Mouse (Mus musculus): ENCODE measurements around the gene Gm8369. TPM values are rescaled to one million over a fixed set of nuclear protein-coding genes. Genes with fewer than 3 reads are reported as not detected.

Gm8369 gene
- total RNA-seq (2012; rRNA removed): not detected in 2 replicates
- polyA plus RNA-seq (2012; ENCODE audit: insufficient read depth in 1 of 2, insufficient read length in 2 of 2, low read depth in 1 of 2, low replicate concordance in 2 of 2, missing spikeins in 1 of 2): not detected

GRCm38 (mm10) chr19:11485746-11486145 lies at the start of gene Gm8369:
Gm8369 (plus strand) TSS chr19:11485938.
- Histone ChIP-seq H3K9me3 (replicated peaks; ENCODE audit: insufficient read depth, low read length) (no peaks in the 10 kb centered on the region), H3K27ac (ENCODE audit: control insufficient read depth, low read depth, low read length) (no peak within 1 kb of the TSS), H3K79me2 (ENCODE audit: control insufficient read depth, insufficient read depth, low read length, poor library complexity) (no peaks in the 10 kb centered on the region), H3K4me3 (ENCODE audit: control insufficient read depth in 1 of 2, insufficient read depth in 1 of 2, low read depth in 2 of 2, low read length in 2 of 2) (peak within 1 kb of the TSS in 1 of 2 experiments; percentile 15; a peak in 1 of 4 replicates), H3K4me1 (ENCODE audit: control insufficient read depth in 1 of 2, insufficient read depth in 2 of 2, low read length in 2 of 2) (no peaks in the 10 kb centered on the region; a peak in 1 of 4 replicates), H3K36me3 (ENCODE audit: control insufficient read depth in 1 of 2, insufficient read depth in 2 of 2, low read length in 2 of 2) (0 out of 4 replicates have a peak, but pooled peaks cover 0 to 2% of the 10 kb centered on the region in 2 experiments), H3K9ac (ENCODE audit: control insufficient read depth, low read depth, low read length, poor library complexity, severe bottlenecking) (no peak within 1 kb of the TSS), H3K27me3 (ENCODE audit: control insufficient read depth in 1 of 2, insufficient read depth in 2 of 2, low read length in 2 of 2) (no peaks in the 10 kb centered on the region; a peak in 2 of 4 replicates)
- no peak for DNase-seq (ENCODE audit: low read depth, low spot score)
- TF ChIP-seq KAT2A (conservative IDR thresholded peaks at IDR 0.05; ENCODE audit: low read depth, low read length) (no peak), USF1 (IDR thresholded peaks at IDR 0.05; ENCODE audit: low read depth, low read length) (no peak), CTCF (IDR thresholded peaks at IDR 0.05 in 2 of 3, conservative IDR thresholded peaks at IDR 0.05 in 1 of 3; ENCODE audit: control insufficient read depth in 1 of 3, insufficient read depth in 1 of 3, low read depth in 2 of 3, low read length in 3 of 3, poor library complexity in 1 of 3, severe bottlenecking in 1 of 3) (no peak), HCFC1 (IDR thresholded peaks at IDR 0.05; ENCODE audit: low read depth, low read length) (no peak), ZC3H11A (IDR thresholded peaks at IDR 0.05; ENCODE audit: low read depth, low read length) (no peak), CHD2 (IDR thresholded peaks at IDR 0.05; ENCODE audit: low read length) (no peak), RCOR1 (IDR thresholded peaks at IDR 0.05; ENCODE audit: low read depth, low read length) (no peak), POLR2A (IDR thresholded peaks at IDR 0.05; ENCODE audit: control insufficient read depth in 1 of 2, insufficient read depth in 1 of 2, low read depth in 1 of 2, low read length in 2 of 2, poor library complexity in 1 of 2) (no peak), GABPA (IDR thresholded peaks at IDR 0.05; ENCODE audit: low read depth, low read length) (no peak), TAL1 (IDR thresholded peaks at IDR 0.05; ENCODE audit: low read length) (no peak), TCF12 (IDR thresholded peaks at IDR 0.05; ENCODE audit: low read depth, low read length) (no peak), ZNF384 (IDR thresholded peaks at IDR 0.05; ENCODE audit: low read depth, low read length) (no peak), MAZ (IDR thresholded peaks at IDR 0.05; ENCODE audit: low read depth, low read length) (no peak), POLR2AphosphoS2 (IDR thresholded peaks at IDR 0.05; ENCODE audit: low read length) (no peak), RAD21 (IDR thresholded peaks at IDR 0.05; ENCODE audit: low read depth, low read length) (no peak), MYC (IDR thresholded peaks at IDR 0.05; ENCODE audit: low read depth, low read length) (no peak), CHD1 (IDR thresholded peaks at IDR 0.05; ENCODE audit: low read depth, low read length) (no peak), EP300 (IDR thresholded peaks at IDR 0.05; ENCODE audit: low read depth in 1 of 2, low read length in 2 of 2) (no peak), TBP (IDR thresholded peaks at IDR 0.05; ENCODE audit: low read depth, low read length) (no peak), MEF2A (IDR thresholded peaks at IDR 0.05; ENCODE audit: extremely low read depth, insufficient replicate concordance, low read depth, low read length, poor library complexity, severe bottlenecking) (no peak)

GRCm38 (mm10) chr19:11443338-11443737 lies 42.4 kb upstream of the Gm8369 start, which contains the start of gene Ms4a4b:
Ms4a4b (plus strand) TSS chr19:11443553.
- Histone ChIP-seq H3K4me3 (ENCODE audit: control insufficient read depth in 1 of 2, insufficient read depth in 1 of 2, low read depth in 2 of 2, low read length in 2 of 2) (no peak within 1 kb of the TSS), H3K9me3 (replicated peaks; ENCODE audit: insufficient read depth, low read length) (no peaks in the 10 kb centered on the region), H3K79me2 (ENCODE audit: control insufficient read depth, insufficient read depth, low read length, poor library complexity) (no peaks in the 10 kb centered on the region), H3K27me3 (ENCODE audit: control insufficient read depth in 1 of 2, insufficient read depth in 2 of 2, low read length in 2 of 2) (no peaks in the 10 kb centered on the region), H3K4me1 (ENCODE audit: control insufficient read depth in 1 of 2, insufficient read depth in 2 of 2, low read length in 2 of 2) (no peaks in the 10 kb centered on the region), H3K27ac (ENCODE audit: control insufficient read depth, low read depth, low read length) (no peak within 1 kb of the TSS), H3K9ac (ENCODE audit: control insufficient read depth, low read depth, low read length, poor library complexity, severe bottlenecking) (no peak within 1 kb of the TSS), H3K36me3 (ENCODE audit: control insufficient read depth in 1 of 2, insufficient read depth in 2 of 2, low read length in 2 of 2) (no peaks in the 10 kb centered on the region)
- DNase-seq (ENCODE audit: low read depth, low spot score): no peak
- TF ChIP-seq GATA1 (IDR thresholded peaks at IDR 0.05; ENCODE audit: low read depth, low read length) (no peak), ZMIZ1 (IDR thresholded peaks at IDR 0.05; ENCODE audit: low read depth, low read length) (no peak), KAT2A (conservative IDR thresholded peaks at IDR 0.05; ENCODE audit: low read depth, low read length) (no peak), E2F4 (IDR thresholded peaks at IDR 0.05; ENCODE audit: borderline replicate concordance, low read depth, low read length) (no peak), MXI1 (IDR thresholded peaks at IDR 0.05; ENCODE audit: low read depth, low read length) (no peak), RAD21 (IDR thresholded peaks at IDR 0.05; ENCODE audit: low read depth, low read length) (no peak), ZKSCAN1 (IDR thresholded peaks at IDR 0.05; ENCODE audit: low read depth, low read length) (no peak), MAZ (IDR thresholded peaks at IDR 0.05; ENCODE audit: low read depth, low read length) (no peak), CHD1 (IDR thresholded peaks at IDR 0.05; ENCODE audit: low read depth, low read length) (no peak), CTCF (IDR thresholded peaks at IDR 0.05 in 2 of 3, conservative IDR thresholded peaks at IDR 0.05 in 1 of 3; ENCODE audit: control insufficient read depth in 1 of 3, insufficient read depth in 1 of 3, low read depth in 2 of 3, low read length in 3 of 3, poor library complexity in 1 of 3, severe bottlenecking in 1 of 3) (no peak), UBTF (IDR thresholded peaks at IDR 0.05; ENCODE audit: borderline replicate concordance, insufficient read depth, low read depth, low read length) (no peak), CHD2 (IDR thresholded peaks at IDR 0.05; ENCODE audit: low read length) (no peak), USF1 (IDR thresholded peaks at IDR 0.05; ENCODE audit: low read depth, low read length) (no peak), MEF2A (IDR thresholded peaks at IDR 0.05; ENCODE audit: extremely low read depth, insufficient replicate concordance, low read depth, low read length, poor library complexity, severe bottlenecking) (no peak), JUND (IDR thresholded peaks at IDR 0.05; ENCODE audit: low read depth, low read length) (no peak), SIN3A (IDR thresholded peaks at IDR 0.05; ENCODE audit: low read length) (no peak), POLR2AphosphoS5 (IDR thresholded peaks at IDR 0.05; ENCODE audit: borderline replicate concordance, low read depth, low read length) (no peak), EP300 (IDR thresholded peaks at IDR 0.05; ENCODE audit: low read depth in 1 of 2, low read length in 2 of 2) (no peak), ZC3H11A (IDR thresholded peaks at IDR 0.05; ENCODE audit: low read depth, low read length) (no peak)
